Mouse (Mus musculus): ENCODE data around the gene Tmem150c. TPM values are rescaled to one million over a fixed set of nuclear protein-coding genes. Genes with fewer than 3 reads are reported as not detected.

Gene Tmem150c
- total RNA-seq, 2 experiments from 2014 or later: not detected

DNA sequence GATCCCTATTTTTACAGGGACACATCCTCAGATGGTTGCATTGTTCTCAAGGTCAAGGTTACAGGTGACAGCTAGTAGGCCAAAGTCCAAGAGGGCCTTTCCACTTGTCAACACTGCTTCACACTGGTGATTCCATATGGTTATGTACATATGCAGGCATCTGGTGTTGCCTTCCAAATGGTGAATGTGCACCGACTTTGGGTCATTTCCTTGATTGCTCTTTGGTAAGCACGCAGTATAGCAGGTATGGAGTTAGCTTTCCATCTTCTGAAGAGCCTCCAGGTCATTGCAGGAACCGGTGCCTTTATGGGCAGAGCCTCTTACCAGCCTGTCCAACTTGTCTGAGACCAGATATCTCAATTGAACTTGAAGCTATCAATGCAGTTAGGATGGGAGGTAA, 127.0 kb downstream of the Tmem150c start:
- ATAC-seq (ENCODE audit: poor library complexity, severe bottlenecking): no peak

DNA sequence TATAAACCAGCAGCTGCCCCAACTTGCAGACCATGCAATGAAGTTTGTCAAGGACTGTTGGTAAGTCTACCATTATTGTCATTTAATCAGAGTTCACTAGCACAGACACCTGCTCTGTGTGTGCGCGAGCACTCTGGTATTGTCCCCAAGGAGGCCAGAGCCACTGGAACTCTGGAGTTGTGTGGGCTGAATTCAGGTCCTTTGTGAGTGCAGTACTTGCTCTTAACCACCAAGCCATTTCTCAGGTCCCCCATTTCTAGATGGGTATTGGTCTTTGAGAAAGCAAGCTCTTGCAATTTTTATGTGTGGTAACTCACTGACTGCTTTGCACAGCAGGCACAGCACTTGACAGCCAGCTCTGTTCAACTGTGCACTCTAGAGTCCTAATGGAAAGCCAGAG, 127.5 kb downstream of the Tmem150c start:
- ATAC-seq (ENCODE audit: poor library complexity, severe bottlenecking): no peak

- no peak for ATAC-seq (ENCODE audit: poor library complexity, severe bottlenecking)
Observed at GRCm38 (mm10) chr5:100030069-100030468, 129.5 kb downstream of the Tmem150c start.

Other genes starting within 250 kb of the Tmem150c start
- gene Hnrnpd, start 180.9 kb downstream of the Tmem150c start, total RNA-seq (2015): 268 and 281 TPM in 2 replicates
- 99.0 and 176 TPM in 2 replicates for gene Hnrnpd, start 180.9 kb downstream of the Tmem150c start, total RNA-seq (2017)
- 0.51 and 2.3 TPM in 2 replicates for gene 4930524J08Rik, start 180.7 kb downstream of the Tmem150c start, total RNA-seq (2015)
- 0.44 and 1.7 TPM in 2 replicates for gene 4930524J08Rik, start 180.7 kb downstream of the Tmem150c start, total RNA-seq (2017)
- gene Hnrnpdl, start 120.1 kb downstream of the Tmem150c start, total RNA-seq (2015): 196 and 214 TPM in 2 replicates
- gene Hnrnpdl, start 120.1 kb downstream of the Tmem150c start, total RNA-seq (2017): 356 and 360 TPM in 2 replicates
- 32.5 and 35.1 TPM in 2 replicates for gene Enoph1, start 119.8 kb downstream of the Tmem150c start, total RNA-seq (2015)
- gene Enoph1, start 119.8 kb downstream of the Tmem150c start, total RNA-seq (2017): 35.4 and 36.5 TPM in 2 replicates